Mouse (Mus musculus): ENCODE results near the gene Cep55.

Cep55 gene

DNA sequence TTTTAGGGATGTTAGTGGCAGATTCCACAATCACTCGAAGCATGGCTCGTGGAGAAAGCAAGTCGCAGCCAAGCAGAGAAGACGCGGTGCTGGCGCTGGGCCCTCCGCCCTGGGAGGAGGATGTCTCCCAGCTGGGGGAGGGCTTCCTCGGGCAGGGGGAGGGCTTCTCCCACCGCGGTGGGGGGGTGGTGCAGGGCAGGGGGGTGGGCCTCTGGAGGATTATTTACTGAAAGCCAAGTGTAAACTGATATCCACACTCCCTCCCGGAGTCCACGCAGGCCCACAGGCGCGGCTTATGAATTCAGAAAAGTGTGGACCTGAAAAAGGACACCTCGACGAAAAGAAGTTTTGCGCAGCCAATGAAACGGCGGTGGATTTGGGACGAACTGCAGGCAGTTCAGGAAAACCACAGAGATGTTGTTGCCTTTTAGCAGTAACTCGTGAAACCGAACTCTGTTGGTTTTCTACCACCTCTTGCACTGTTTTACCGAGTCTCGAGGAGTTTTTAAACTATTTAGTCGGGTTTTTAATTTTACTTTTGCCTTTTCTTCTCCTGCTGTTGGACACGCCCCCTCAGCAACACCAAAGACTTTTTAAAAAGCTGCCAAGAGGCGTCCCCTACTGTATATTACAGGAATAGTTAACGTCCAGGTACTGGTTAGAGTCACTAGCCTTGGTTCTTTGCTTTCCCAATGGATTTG is 11.4 kb upstream of the Cep55 start, which contains the start of gene Myof:
Myof (minus strand) TSS at position 297 of the 701 bp plus-strand sequence.
- peak; percentile 6 for DNase-seq (ENCODE audit: low read depth, low spot score)

GRCm38 (mm10) chr19:38045198-38045597 is 9.6 kb upstream of the Cep55 start:
- no peak for DNase-seq (ENCODE audit: low read depth, low spot score)

GRCm38 (mm10) chr19:38049686-38050085 is 5.1 kb upstream of the Cep55 start:
- DNase-seq (ENCODE audit: low read depth, low spot score), result no peak

DNA sequence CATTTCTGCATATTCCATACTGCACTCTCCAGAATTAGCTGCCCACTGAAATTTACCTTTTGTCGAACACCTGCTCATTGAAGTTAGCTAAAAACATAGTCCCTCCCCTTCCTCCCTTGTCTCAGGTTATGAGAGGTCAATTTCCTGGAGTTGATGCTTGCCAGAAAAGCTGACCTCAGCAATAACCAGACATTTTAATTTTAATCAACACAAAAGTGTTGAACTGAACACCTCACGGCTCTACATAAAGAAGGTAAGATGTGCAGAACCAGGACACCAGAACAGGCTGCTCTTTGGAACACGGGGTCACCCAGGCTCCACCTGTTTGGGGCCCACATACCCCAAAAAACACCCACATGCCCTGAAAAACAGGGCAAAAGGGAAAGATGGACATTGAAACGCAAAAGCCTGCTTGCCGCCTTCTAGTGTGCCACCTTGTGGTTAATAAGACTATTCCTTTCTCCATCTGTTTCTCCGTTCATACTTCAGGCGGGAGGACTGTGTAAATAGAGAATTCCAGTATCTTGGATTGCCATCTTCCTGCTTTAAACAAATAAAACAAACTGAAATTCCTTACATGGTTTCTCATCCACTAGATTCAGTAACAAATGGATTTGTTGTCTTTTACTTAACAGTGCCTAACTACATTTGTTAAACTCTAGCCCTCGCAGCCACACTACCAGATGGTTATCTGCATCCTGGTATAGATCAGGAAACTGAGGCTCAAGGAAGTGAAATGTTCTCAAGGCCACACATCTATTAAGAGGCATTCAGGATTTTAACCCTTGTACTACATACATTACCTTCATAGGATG is 1.4 kb upstream of the Cep55 start:
- DNase-seq (ENCODE audit: low read depth, low spot score), result no peak

GRCm38 (mm10) chr19:38054149-38054719 is 577 bp upstream of the Cep55 start:
- no peak for DNase-seq (ENCODE audit: low read depth, low spot score)

- DNase-seq (ENCODE audit: low read depth, low spot score), result peak; percentile 3
These were observed 987 bp downstream of the Cep55 start for GRCm38 (mm10) chr19:38055798-38056197.

- no peak for DNase-seq (ENCODE audit: low read depth, low spot score)
These were observed 1.5 kb downstream of the Cep55 start for GRCm38 (mm10) chr19:38056276-38056675.

- no peak for DNase-seq (ENCODE audit: low read depth, low spot score)
These were observed 2.1 kb downstream of the Cep55 start for GRCm38 (mm10) chr19:38056931-38057330.

DNA sequence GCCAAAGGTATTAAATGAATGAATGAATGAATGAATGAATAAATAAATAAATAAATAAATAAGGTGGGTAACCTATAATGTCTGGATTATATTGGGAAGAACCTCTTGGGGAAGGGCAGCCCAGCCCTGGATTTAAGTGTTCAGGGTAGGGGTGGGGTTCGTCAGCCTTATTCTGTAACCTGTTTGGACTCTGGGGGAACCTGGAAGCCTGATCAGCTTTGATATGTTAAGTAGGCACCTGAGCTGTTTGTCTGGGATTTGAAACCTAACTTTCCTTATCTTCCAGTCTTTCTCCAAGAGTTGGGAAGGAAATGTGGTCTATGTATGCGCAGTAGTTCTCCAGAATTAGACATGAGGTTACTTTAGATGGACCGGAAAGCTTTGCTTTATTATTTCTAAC is 8.4 kb downstream of the Cep55 start:
- no peak for DNase-seq (ENCODE audit: low read depth, low spot score)

DNA sequence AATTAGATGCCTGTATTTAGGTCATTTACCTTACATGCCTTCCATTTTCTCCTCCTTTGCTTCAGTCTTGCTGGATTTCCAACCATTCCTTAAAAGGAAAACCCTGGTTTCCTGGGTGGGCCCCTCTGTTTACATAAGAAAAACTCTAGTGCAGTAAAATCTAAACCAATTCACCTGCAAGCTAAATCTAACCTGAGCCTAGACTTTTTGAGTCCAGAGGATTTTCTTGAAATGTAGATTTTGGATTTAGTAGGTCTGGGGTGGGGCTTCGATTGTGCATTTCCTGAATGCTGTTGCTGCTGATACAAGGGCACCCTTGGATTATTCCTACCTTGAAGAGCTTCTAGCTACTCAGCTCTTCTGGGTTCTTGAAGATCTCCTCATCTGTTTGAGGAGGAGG is 9.2 kb downstream of the Cep55 start:
- DNase-seq (ENCODE audit: low read depth, low spot score), result no peak

GRCm38 (mm10) chr19:38073226-38073625 is 18.4 kb downstream of the Cep55 start:
- no peak for DNase-seq (ENCODE audit: low read depth, low spot score)

GRCm38 (mm10) chr19:38075051-38075450 is 20.2 kb downstream of the Cep55 start:
- no peak for DNase-seq (ENCODE audit: low read depth, low spot score)

- DNase-seq (ENCODE audit: low read depth, low spot score), result no peak
These were observed 21.4 kb downstream of the Cep55 start for GRCm38 (mm10) chr19:38076251-38076650.

- DNase-seq (ENCODE audit: low read depth, low spot score), result no peak
These were observed 23.2 kb downstream of the Cep55 start for GRCm38 (mm10) chr19:38077851-38078540.

DNA sequence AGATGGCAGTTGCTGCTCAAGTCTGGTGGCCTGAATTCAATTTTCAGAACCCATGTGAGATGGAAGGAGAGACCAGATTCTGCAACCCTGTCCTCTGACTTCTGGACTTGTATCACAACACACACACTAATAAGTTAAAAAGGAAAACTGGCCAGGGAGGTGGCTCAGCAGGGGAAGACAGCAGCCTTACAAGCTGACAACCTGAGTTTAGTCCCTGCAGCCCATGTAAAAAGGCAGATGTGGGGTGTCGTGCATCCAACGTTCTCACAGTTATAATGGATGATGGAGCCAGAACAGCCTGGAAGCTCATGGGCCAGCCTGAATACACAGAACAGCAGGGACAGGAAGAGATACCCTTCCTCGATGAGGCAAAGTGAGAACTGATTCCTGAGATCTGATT is 26.6 kb downstream of the Cep55 start:
- DNase-seq (ENCODE audit: low read depth, low spot score), result no peak

DNA sequence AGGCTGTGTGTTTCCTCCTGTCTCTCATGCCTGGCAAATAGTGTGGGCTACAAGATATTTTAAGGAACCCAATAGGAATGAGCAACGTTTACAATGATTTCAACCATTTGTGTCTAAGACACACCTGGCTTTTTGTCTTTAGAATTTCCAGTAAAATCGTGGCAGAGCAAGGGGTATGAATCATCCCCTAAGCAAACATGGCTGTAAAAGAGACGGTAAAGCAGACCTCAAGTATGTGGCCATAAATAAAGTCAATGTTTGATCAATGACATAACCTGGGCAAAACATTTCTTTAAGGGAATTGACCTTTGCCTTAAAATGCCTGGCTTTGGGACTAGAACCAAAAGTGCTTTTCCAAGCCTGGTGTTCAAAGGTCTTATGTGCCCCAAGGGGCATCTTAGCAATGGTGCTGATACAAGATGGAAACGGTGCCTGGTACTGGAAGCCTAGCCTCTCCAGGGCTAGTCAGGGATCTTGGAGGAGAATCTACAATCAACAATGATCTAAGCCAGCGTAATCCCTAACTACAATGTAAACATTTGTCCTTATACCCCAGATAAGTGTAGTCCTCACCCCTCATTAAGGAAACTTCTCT is 28.2 kb downstream of the Cep55 start:
- no peak for DNase-seq (ENCODE audit: low read depth, low spot score)

GRCm38 (mm10) chr19:38085841-38086240 is 31.0 kb downstream of the Cep55 start:
- DNase-seq (ENCODE audit: low read depth, low spot score), result no peak

- DNase-seq (ENCODE audit: low read depth, low spot score), result no peak
These were observed 32.2 kb downstream of the Cep55 start for GRCm38 (mm10) chr19:38086948-38087551.

- DNase-seq (ENCODE audit: low read depth, low spot score), result no peak
These were observed 34.5 kb downstream of the Cep55 start for GRCm38 (mm10) chr19:38089358-38089757.

DNA sequence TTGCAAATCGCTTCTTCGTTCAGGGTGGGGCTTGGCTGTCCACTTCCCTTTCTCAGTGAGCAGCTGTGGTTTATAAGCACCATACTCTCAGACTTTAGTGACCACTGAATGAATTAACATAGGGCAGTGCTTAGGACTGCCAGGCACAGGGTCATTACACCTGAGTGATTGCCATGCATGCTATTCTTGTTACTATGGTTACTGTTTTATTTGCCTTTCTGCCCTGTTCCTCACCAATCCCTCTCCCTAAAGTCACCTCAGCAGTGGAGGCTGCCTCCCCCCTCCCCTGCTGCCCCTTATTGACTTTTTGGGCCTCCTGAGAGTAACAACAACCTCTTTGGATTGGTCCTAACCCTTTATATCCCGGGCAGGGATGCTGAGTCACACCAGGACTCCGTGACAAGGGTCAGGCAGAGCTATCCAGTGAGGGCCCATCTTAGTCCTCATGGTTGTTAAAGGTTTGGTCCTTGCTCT is 36.7 kb downstream of the Cep55 start:
- no peak for DNase-seq (ENCODE audit: low read depth, low spot score)

- no peak for DNase-seq (ENCODE audit: low read depth, low spot score)
These were observed 41.4 kb downstream of the Cep55 start for GRCm38 (mm10) chr19:38096231-38096630.

Data from CD4-positive helper T cell, adult 2 months (primary cell).